Mouse (Mus musculus) telencephalon, adult 2 months (tissue): Measurements from ENCODE around the gene Actl6b.

Experiments used
- DNase-seq: peaks from one replicate; pipeline ENCODE4 v3.0.0-alpha.2; 2011; ENCODE audit warnings: low read depth, low spot score

Gene Actl6b

GRCm38 (mm10) chr5:137561556-137561955 lies 8.2 kb downstream of the Actl6b start:
- peak; percentile 50 for DNase-seq

DNA sequence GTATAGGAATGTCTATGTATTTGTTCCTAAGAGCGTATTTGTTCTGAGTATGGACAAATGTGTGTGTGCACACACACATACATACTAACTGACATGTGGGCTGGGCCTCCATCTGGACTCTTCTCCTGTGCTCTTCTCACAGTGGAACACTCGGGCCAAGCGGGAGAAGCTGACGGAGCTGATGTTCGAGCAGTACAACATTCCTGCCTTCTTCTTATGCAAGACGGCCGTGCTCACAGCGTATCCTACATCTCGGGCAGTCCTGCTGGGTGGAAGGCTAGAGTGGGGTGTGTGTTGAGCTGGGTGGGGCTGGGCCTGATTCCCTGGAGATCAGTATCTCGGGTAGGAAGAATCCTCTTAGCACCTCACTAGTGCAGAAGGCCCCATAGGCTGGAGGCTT lies 9.6 kb downstream of the Actl6b start:
- peak; percentile 49 for DNase-seq

GRCm38 (mm10) chr5:137565744-137566143 lies 12.4 kb downstream of the Actl6b start:
- no peak for DNase-seq

- DNase-seq, result no peak
Observed at GRCm38 (mm10) chr5:137566416-137566815, 13.1 kb downstream of the Actl6b start.

GRCm38 (mm10) chr5:137568223-137568798 lies 15.0 kb downstream of the Actl6b start:
- DNase-seq, result no peak

GRCm38 (mm10) chr5:137569031-137569430 lies 15.7 kb downstream of the Actl6b start:
- no peak for DNase-seq

DNA sequence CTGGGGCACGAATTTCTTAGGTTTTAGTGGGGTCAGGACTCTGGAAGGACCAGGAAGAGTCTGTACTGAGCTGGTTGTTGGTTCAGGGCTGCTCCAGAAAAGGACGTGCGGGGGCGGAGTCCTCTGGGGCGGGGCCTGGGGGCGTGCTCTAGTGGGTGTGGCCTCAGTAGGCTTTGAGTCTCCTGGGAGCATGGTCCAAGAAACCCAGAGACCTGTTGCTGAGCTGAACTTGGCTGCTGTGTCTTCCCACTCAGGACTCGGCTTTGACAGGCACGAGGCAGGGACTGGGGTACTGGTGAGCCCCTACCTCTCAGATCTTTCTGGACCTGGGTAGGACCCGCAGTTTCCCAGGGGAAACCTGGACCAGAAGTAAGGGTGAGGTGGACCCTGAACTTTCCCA lies 16.3 kb downstream of the Actl6b start, which contains the start of gene Tfr2:
Gene Tfr2 (plus strand): TSS at position 176 of the 400 bp plus-strand sequence.
- DNase-seq, result no peak

DNA sequence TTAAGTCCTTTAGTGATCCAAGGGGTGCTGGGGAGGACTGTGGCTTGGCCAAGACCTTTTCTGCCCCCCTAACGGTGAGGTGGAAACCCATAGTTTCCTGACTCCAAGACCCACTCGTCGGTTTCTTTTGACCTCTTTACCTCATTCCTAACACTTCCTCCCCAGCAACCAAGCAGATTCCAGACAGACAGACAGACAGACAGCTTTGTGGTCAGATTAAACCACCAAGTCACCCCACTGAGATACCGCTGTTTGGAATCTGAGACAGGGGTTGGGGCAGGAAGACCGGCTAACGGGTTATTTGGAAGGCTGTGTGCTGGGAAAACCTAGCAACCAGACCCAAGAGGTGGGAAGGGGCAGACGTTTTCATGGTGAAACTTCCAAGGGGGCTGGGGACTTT lies 16.9 kb downstream of the Actl6b start:
- DNase-seq, result no peak

DNA sequence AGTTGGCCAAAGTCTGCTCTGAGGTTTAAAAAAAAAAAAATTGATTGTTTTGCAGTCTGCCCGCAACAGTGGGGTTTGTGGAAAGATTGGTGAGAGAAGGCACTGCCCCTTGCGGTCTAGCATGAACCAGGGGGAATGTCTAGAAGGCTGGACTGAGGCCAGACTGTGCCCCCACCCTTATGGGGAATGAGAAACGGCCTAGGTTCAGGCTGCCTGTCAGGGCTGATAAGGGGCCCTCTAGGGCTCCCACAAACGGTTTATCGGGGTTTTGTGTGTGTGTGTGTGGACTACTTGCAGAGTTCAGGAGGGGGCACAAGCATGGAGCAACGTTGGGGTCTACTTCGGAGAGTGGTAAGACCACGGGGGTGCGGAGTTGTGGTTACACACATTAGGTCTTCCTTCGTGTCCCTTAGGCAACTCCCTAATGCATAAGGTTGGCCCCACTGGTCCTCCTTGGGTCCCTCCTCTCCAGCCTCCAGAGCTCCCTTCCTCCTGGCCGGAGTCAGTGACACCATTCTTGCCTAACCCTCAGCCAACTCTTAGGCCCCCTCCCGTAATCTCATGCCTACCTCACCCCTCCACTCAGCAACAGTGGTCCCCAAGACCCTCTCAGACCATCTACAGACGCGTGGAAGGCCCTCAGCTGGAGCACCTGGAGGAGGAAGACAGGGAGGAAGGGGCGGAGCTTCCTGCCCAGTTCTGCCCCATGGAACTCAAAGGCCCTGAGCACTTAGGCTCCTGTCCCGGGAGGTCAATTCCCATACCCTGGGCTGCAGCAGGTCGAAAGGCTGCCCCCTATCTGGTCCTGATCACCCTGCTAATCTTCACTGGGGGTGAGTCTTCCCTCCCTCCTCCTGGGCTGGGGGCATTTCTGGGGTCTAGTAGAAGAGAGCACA lies 17.6 kb downstream of the Actl6b start:
- no peak for DNase-seq

DNA sequence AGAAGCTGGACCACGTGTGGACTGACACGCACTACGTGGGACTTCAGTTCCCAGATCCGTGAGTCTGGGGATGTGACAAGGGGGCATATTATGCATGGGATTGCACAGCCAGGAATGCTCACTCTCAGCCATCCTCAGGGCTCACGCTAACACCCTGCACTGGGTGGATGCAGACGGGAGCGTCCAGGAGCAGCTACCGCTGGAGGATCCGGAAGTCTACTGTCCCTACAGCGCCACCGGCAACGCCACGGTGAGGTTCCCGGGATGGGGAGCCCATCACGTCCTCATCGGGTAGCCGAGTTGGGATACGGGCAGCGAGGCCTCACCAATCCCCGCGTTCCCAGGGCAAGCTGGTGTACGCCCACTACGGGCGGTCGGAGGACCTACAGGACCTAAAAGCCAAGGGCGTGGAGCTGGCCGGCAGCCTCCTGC lies 21.2 kb downstream of the Actl6b start:
- DNase-seq, result no peak

DNA sequence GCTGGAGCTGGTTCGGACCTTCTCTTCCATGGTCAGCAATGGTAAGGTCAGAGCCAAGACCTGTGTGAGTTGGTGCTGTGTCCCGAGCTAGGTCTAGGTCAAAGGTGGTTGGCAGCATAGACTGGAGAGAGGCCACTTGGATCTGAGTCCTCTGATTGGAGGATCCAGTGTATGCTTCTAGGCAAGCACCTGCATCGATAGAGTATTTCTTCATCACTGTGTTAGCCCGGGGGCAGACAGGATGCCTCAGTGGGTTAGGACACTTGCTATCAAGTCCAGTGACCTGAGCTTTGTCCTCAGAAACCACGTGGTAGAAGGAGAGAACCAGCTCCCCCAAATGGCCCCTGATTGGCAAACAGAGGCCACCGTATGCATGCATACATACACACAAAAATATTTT lies 26.9 kb downstream of the Actl6b start:
- DNase-seq, result no peak

GRCm38 (mm10) chr5:137582702-137583101 lies 29.4 kb downstream of the Actl6b start:
- no peak for DNase-seq

- peak; percentile 61 for DNase-seq
Observed at GRCm38 (mm10) chr5:137583670-137584169, 30.4 kb downstream of the Actl6b start.

- no peak for DNase-seq
Observed at GRCm38 (mm10) chr5:137584976-137585375, 31.7 kb downstream of the Actl6b start.

DNA sequence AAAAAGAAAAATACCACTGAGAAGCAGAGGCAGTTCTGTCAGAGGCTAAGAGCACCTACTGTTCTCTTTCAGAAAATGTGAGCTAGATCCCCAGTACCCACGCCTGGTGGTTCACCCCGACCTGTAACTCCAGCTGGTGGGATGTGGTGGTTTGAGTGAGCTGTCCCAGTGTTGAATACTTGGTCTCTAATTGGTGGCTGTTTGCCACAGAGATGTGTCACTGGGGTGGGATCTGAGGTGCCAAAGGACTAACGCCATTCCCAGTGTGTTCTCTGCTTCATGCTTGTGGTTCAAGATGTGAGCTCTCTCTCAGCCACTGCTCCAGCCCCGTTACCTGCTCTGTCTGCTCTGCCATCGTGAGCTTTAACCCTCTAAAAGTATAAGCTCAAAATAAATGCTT lies 37.2 kb downstream of the Actl6b start:
- no peak for DNase-seq

DNA sequence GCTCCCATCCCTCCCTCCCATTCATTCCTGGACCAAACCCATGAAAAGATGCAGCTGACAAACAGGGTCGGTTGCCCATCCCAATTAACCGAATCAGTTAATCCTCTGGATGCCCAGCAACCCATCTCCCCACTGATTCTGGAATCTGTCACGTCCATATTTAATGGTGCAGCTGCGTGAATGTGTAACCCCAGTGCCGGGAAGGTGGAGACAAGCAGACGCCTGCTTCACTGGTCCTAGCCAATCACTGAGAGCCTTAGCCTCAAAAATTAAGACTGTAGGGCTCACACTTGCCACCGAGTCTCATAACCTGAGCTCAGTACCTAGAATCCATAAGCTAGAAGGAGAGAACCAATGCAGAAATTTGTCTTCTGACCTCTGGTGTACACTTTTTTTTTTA lies 42.6 kb downstream of the Actl6b start:
- no peak for DNase-seq

GRCm38 (mm10) chr5:137596601-137597261 lies 43.4 kb downstream of the Actl6b start:
- no peak for DNase-seq

GRCm38 (mm10) chr5:137597625-137598024 lies 44.3 kb downstream of the Actl6b start:
- no peak for DNase-seq

DNA sequence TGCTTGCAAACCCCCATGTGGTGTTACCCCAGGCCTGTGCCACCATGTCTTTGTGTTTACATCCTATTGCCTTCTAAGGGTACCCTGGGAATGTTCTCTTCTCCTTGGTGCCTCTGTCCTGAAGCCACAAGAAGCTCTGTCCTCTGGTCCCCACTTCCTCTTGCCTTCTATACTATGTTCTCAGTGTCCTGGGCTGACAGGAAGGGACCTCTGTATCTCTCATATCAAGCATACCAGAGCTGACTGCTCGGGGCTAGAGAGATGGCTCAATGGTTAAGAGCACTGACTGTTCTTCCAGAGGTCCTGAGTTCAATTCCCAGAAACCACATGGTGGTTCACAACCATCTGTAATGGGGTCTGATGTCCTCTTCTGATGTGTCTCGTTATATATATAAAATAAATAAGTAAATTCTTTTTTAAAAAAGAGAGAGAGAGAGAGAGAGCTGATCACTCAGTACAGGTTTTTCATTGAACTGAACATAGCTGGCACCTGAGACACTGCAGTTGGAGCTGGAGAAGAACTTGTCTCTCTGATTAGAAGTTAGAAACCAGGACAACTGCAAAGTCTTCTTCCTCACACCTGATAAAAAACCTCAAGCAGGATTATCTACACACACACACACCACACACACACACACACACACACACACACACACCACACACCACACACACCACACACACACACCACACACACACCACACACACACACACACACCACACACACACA lies 44.9 kb downstream of the Actl6b start:
- no peak for DNase-seq

DNA sequence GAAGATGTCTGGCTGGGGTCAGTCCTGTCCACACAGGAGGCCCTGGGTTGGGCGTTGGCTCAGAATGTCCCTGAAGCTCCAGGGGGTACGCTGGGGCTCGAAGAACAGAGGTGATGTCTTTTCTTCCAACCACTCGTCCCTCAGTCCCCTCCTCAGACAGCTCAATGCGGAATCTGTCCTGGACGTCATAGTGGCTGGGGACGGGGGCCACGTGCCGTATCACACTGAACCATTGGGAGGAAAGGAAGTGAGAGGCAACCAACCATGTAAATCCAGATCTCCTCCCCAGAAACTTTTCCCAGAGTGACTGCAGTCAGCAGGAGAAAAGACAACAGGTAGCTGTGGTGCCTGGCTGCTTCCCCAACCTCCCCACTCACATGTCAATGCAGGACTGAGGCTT lies 46.3 kb downstream of the Actl6b start:
- no peak for DNase-seq

DNA sequence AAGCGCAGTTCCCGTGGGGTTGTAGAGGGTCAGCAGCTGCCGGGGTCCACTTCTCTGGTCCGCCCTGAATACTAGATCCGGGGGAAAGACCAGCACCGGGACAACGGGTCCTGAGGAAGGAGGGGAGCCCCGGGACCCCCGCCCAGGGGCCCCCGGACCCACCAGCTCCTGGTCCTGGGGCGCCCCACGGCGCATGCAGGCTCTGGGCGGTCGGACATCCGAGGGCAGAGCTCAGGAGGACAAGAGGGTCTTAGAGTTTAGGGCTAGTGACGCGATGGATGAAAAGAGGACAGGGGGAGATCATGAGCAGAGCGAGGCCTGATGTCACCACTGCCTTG lies 46.9 kb downstream of the Actl6b start:
- DNase-seq, result no peak
